Mouse (Mus musculus): ENCODE data around the gene Rps2.
"Not testable (repeated sequence)": the region's sequence is repeated elsewhere in the genome, so short reads cannot be mapped to it uniquely, and the experiment has no call there.

Rps2 gene

DNA sequence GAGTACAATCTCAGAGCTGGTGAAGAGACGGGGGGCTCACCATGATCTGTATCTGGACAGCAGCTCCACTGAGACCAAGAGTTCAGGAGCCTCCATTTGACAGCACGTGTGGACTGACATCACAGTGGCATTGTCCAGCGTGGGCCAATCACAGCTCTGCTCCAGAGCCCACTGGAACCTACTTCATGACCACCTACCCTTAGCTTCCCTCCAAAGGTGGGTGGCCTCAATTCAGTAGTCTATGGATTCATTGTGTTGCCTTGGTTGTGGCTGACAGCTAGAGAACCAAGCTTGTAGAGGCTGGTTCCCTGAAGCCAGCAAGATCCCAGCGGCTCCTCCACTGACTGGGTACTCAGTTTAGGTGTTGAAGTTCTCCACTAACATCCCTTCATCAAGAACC is at the start of gene Rps2, which contains the start of gene Rnf151:
Rps2 (plus strand) TSS at position 174 of the 400 bp plus-strand sequence.
Rnf151 (minus strand) TSS at position 121 of the 400 bp plus-strand sequence.
- peak in 1 of 2 experiments; percentile 5 for DNase-seq (ENCODE audit: low spot score in 2 of 2)

DNA sequence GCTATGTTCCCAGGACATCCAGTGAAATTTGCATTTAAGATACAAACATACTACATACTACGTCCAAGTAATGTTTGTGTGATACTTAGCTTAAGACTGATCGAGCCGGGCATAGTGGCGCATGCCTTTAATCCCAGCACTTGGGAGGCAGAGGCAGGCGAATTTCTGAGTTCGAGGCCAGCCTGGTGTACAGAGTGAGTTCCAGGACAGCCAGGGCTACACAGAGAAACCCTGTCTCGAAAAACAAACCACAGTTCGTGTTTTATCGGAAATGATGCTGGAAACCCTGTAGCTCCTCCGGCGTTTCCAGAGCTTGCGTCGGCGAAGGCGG is 48.7 kb upstream of the Rps2 start:
- DNase-seq (ENCODE audit: low spot score in 2 of 2): not testable (repeated sequence)

DNA sequence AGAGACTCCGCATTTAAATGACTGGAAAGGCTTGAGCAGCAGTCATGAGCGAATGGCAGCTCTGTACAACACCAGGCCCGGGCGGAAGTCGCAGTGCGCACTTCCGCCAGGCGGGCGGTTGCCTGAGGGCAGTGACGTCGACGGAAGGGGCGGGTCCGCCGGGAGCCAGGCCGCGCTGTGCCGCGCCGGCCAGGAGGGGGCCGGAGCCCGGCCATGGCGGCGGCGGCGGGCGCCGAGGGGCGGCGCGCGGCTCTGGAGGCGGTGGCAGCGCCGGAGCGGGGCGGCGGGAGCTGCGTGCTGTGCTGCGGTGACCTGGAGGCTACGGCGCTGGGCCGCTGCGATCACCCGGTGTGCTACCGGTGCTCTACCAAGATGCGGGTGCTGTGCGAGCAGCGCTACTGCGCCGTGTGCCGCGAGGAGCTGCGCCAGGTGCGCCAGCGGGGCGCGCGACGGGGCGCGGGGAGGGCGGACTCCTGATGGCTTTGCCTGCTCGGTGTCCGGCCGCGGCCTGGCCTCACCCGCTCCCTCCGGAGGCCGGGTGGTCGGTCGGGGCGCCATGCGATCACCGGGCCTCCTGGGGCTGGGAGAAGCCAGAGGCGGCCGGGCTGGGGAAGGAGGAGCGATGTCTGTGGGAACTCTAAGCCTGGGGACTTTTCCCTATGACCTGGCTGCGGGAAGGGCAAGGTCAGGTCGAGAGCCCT is 48.2 kb upstream of the Rps2 start, which contains the start of gene Zfp598:
Zfp598 (plus strand) TSS at position 143 of the 701 bp plus-strand sequence.
- peak; percentile 88 to 94 for DNase-seq (ENCODE audit: low spot score in 2 of 2)

DNA sequence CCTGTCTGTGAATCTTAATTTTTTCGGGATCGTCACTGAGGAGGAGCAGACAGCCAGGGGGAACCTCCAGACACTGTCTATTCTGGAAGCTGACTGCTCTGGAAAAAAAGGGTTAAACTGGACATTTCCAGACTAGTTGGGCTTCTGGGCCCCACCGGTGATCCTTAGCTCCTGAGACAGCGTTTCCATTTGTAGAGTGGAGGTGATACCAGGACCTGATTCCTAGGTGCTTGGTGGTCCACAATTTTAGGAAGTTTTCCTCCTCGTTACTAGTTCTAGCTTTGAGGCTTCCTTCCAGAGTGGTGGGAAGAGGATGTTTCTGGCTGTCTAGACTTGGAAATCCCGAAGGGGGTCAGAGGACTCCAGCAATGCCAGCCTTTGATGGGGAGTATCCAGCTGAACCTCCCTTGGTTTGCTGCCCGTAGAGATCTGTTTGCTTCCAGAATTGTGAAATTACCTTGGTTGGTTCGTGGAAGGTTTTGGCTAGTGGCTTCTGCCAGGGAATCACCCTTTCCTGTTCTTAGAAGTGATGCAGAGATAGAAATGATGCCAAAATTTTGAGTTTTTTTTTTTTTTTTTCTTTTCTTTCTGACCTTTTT is 47.6 kb upstream of the Rps2 start:
- DNase-seq (ENCODE audit: low spot score in 2 of 2): no peak

DNA sequence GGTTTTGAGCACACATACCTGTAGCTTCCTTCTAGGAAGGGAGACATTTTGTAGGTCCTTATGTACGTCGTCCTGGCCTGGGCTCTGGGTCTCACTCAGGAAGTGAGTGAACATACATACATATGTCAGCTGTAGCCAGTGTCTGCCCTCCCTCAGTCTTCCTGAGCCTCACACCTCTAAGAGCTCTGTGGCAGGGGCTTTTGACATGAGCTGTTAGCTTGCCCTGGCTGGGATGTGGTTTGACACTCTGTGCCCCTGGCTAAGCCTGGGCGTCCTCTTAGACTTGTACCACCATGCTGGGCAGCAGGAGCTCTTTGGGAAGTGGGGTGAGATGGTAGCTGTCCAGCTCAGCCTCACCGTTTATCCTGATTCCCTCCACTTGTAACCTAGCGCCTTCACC is 46.6 kb upstream of the Rps2 start:
- DNase-seq (ENCODE audit: low spot score in 2 of 2): no peak

DNA sequence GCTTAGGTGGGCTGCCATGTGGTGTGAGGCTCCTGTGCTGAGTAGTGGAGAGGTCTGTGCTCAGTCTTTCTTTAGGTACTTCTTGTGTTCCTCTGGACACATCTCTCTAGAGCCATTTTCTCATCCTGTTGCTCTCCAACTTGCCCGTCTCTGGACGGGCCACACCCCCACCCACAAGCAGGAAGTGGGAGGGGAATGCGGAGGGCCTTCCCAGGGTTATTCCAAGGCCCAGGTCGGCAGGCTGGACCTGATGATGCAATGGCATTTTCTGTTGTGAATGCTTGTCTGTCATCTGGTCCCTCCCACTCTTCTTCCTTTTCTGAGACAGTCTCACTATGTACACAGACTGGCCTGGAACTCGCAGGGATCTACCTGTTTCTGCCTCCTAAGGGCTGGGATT is 45.8 kb upstream of the Rps2 start:
- DNase-seq (ENCODE audit: low spot score in 2 of 2): no peak

DNA sequence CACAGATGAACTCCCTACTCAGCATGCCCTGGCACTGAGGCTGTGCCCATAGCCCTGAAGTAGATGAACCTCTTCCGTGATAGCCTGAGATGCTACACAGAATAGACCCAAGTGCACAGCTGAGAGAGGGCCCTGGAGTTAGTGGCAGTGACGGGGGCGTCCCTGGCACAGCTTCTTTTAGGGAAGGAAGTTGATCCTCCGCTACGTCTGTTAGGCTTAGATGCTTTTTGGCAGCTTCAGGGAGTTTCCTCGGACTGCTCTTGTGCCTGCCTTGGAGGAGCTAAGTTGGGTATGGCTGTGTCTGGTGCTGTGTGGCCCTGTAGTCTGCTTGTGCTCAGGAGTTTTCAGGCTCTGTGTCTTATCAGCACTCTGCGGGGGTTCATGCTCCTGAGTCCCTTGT is 43.6 kb upstream of the Rps2 start:
- no peak for DNase-seq (ENCODE audit: low spot score in 2 of 2)

DNA sequence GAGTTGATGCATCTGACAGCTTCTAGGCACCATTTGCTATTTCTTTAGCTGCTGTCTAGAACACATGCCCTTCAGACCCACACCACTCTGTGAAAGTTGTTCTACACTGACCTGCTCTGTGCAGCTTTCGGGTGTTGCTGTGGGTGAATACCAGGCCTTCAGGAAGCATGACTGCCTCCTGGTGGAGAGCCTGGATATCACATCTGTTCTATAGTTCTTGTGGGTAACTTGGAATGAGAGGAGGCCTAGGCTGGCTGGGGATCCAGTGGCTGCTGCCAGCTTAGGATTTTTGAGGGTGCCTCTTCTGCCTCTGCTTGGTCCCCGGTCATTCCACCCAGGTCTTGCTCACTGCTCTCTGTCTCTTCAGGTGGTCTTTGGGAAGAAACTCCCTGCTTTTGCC is 41.7 kb upstream of the Rps2 start:
- peak in 1 of 2 experiments; percentile 61 for DNase-seq (ENCODE audit: low spot score in 2 of 2)

DNA sequence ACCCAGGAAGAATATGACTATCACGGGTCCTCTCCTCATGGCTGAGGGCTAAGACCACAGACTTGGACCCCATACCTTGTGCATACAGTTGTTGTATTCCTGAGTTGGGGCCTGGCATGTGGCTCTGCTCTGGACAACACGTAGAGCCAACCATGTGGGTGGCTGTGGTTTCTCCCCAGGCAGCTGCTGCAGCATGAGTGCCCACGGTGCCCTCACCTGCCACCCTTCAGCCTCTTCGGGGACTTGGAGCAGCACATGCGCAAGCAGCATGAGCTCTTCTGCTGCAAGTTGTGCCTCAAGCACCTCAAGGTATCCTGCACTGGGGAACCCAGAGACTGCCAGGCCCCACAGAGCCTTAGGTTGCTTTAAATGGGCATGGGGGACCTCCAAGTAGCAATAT is 41.0 kb upstream of the Rps2 start:
- DNase-seq (ENCODE audit: low spot score in 2 of 2): no peak

DNA sequence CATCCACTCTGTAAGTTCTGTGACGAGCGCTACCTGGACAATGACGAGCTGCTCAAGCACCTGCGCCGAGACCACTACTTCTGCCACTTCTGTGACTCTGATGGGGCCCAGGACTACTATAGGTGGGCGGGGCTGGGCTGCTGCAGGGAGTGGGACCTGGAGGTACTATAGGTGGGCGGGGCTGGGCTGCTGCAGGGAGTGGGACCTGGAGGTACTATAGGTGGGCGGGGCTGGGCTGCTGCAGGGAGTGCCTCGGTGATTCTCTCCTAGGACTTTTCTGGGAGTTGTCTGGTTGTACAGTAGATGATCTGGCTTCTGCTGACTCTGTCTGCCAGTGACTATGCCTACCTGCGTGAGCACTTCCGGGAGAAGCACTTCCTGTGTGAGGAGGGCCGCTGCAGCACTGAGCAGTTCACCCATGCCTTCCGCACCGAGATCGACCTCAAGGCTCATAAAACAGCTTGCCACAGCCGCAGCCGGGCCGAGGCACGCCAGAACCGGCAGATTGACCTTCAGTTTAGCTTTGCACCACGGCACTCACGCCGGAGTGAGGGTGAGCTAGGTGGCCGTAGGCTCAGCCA is 40.3 kb upstream of the Rps2 start:
- no peak for DNase-seq (ENCODE audit: low spot score in 2 of 2)

DNA sequence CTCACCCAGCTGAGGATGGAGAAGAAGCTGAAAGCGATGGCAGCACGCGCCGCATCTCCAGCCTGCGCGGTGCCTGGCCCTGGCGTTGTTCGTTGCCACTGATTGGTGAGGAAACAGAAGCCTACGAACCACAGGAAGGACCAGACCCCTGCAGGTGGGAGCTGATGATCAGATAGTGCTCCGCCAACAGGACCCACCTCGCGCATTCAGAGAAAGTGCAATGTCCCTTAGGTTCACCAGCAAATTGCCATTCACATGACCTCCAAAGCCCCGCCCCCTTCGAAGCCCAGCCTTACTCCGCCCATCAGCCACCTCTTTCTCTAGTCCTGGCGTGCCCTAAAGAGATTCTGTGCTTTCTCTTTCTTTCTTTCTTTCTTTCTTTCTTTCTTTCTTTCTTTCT is 31.4 kb upstream of the Rps2 start:
- DNase-seq (ENCODE audit: low spot score in 2 of 2): no peak

DNA sequence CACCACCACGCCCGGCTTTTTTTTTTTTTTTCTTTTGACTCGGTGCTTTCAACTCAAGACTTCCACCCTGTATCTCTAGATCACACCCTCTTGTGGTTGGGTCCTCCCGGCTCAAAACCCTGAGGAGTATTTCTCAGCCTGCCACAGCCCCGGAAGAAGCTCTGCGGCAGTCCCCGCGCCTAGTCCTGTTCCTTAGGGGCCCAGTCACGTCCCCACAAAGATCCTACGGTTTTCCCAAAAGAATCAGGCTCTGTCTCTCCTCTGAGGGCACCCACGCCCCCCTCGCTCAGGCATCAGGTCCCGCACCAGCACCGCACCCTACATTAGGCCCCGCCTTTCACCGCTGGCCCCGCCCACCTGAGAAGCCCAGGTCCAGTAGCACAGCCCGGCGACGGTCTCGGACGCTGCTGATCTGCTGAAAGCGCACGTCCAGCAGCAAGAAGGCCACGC is 30.7 kb upstream of the Rps2 start:
- no peak for DNase-seq (ENCODE audit: low spot score in 2 of 2)

DNA sequence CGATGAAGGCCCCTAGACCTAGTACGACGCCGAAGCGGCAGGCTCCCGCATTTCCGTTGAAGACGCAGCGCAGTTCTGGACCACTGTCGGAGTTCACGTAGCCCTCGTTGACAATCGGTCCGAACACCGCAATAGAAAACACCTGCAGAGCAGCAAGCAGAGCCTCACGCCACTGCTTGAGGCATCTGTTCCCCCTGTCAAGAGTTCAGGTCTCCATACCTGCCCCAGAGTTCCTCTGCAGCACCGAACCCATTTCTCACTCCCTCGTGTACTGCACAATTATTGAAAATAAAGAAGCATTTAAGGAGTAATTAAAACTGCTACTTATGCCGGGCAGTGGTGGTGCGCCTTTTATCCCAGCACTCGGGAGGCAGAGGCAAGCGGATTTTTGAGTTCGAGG is 30.3 kb upstream of the Rps2 start:
- no peak for DNase-seq (ENCODE audit: low spot score in 2 of 2)

DNA sequence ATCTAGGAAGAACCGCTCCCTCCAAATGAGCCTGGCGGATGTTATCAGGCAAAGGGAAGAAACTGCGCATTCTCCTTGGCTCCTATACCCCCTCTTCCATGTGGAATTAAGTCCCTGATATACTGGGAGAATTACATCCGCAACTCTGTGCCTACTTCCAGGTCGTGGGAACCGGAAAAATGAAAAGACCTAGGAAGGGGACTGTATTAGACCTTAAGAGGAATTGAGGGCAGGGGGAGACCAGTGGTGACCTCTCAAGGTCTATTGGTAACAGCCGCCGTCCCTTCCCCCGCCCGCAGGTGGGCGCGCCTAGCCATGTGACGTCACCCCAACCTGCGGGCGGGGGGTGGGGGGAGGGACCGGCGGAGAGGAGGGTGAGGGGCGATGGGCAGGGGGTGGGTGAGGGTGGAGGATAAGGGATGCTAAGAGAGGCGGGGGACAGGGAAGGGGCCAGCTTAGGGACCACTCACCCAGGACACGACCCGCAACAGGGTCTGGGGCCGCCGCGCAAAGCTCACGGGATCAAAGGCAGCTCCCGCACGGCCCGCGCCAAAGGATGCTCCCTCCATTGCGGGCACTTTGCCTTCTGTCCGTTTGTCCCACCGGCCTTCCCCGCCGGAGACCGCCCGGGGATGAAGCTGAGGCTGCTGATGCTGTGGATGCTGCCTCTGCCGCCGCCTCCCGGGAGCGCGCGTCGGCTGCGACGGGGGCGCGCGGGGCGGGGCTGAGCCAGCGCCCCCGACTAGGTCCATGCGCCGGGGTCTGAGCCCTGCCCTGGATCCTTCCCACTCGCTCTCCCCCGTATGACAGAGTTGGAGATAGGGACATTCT is 28.4 kb upstream of the Rps2 start, which contains the start of gene Syngr3:
Syngr3 (minus strand) TSS at position 705 of the 831 bp plus-strand sequence.
- DNase-seq (ENCODE audit: low spot score in 2 of 2): peak in 1 of 2 experiments; percentile 53

DNA sequence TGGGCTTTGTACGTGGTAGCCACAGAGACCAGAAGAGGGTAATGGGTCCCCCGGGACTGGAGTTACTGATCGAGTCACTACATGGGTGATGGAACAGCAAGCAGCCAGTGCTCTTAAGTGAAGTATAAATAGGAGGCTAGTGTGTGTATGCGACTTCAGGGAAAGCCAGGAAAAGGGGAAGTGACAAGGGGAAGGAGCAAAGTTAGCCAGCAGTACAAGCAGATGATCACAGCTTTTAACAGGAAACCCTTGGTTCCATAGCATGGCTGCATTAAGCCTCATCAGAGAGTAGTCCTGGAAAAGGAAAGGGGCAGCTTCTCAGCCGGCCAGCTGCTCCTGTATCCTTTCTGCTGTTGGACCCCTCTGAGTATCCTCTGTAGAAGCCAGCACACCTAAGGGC is 25.5 kb upstream of the Rps2 start:
- DNase-seq (ENCODE audit: low spot score in 2 of 2): no peak

DNA sequence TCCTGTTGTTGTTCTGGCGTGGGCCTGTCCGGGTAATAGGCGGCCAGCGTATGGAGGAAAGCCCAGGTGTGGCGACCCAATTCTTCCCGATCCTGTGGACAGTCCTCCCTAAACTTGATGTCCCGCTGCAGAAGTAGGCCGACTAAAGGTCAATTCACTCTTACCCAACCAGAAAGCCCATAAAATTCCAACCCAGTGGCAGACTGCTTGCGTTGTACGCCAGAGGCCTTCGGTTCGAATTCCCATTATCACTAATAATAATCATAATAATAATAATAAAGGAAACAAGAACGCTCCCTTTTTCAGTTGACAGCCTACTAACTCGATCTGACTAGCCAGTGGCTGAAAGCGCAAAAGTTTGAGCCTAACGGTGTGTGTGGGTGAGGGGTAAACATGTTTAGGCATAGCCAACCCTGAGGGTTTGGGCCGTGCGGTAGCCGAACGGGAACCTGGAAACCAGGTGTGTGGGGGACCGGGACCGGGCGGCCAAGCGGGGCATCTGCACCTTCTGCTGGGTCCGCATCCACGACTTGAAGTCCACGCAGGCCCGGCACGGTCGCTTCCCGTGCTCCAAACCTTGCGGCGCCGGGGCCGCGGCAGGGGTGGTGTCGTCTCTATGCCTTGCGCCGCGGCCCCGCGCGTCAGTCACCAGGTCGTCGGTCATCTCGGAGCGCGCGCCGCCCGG is 22.4 kb upstream of the Rps2 start:
- no peak for DNase-seq (ENCODE audit: low spot score in 2 of 2)

DNA sequence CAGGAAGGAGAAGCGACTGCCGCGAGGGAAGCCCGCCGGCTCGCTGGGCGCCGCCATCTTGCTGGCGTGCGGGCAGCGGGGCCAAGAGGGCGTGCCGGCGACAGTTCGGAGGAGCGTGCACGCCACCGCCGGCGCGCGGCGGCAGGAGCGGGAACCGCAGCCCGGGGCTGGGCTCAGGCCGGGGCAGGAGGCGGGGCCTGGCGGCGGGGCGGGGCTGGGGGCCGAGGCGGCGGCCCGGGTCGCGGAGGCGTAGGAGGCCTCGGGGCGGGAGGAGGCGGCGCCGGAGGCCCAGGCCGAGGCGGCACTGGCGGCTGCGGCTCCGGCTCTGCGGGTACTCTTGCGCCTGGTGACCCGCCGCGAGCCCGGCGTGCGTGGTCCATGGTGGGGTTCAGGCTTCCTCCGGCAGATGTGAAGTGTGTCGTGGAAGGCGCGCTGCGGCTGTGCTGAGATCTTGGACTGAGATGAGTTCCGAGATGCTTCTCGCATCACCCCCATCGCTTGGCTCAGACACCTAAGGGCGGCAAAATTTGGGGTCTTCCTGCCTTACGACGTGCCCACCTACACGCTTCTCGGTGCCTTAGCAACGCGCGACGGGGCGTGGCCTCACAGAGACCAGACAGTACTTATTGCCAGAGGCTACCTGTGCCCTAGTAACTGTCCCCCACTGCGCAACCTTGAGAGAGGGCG is 21.8 kb upstream of the Rps2 start, which contains the start of the genes Gfer and Noxo1:
Gfer (minus strand) TSS at position 146 of the 687 bp plus-strand sequence.
Noxo1 (plus strand) TSS at position 224 of the 687 bp plus-strand sequence.
- DNase-seq (ENCODE audit: low spot score in 2 of 2): peak; percentile 67 to 86

DNA sequence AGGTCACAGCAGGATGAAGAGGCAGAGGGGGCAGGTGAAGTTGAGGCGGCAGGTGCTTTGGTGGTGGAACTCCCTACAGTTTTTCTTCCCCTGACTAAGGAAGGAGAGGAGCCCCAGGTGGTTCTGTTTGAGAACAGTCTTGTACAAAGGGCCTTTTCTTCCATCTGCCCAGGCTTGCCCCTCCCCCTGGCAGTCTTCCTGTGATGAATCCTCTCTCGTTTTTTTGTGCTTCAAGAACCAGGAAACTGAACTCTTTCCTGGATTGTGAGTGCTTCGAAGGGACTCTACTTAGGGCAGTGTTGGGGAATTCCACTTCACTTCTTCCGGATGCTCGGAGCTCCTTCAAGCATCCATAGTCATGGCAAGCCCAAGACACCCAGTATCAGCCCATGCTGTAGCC is 19.9 kb upstream of the Rps2 start:
- DNase-seq (ENCODE audit: low spot score in 2 of 2): no peak

DNA sequence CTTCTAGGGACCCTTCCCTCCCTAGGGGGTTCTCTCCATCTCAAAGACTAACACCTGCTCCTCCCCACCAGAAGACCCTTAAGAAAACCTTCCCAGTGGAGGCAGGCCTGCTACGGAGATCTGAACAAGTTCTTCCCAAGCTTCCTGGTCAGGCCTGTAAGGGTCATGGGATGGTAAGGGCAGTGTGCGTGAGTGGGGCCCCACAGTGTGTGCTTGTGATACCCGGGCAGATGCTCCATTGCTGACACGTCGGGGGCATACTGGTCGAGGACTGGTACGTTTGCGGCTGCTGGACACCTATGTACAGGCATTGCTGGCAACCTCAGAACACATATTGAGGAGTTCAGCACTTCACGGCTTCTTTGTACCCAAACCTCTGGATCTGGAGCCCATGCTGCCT is 19.2 kb upstream of the Rps2 start:
- DNase-seq (ENCODE audit: low spot score in 2 of 2): no peak

DNA sequence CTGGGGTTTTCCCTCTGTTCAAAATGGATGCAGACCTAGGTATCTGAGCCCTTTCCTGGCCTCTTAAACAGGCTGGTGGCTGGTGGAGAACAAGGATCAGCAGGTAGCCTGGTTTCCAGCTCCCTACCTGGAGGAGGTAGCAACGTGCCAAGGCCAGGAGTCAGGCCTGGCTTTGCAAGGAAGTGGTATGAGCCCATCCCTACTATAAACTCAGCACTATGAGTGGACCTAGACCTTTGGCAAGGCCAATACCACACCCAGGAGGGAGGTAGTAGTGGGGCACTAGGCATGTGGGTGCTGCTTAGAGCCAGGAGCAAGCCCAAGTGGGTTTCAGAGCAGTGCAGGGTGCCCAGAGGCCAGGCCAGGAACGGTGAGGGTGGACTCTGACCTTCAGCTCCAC is 18.4 kb upstream of the Rps2 start:
- DNase-seq (ENCODE audit: low spot score in 2 of 2): no peak

DNA sequence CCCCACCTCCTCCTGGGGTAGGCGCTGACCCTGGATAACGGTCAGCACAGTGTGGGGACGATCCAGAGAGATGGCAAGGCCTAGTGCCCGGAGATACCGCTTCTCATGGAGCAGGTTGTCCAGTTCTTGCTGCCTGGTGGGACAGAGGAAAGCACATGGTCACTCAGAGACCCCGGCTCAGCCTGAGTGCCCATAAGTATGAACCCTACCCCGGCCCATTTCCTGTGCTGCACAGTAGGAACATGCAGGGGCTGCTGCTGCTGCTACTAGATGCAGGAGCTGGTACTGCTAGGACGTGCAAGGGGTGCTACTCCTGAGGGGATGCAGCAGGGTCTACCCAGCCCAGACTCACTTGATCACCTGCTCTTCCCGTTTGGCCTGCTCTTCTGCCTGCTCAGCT is 16.7 kb upstream of the Rps2 start:
- DNase-seq (ENCODE audit: low spot score in 2 of 2): no peak
